Mouse (Mus musculus) spleen, adult 2 months (tissue): ENCODE results near the gene Stx1b.

Experiments
- CTCF ChIP-seq: fragments of 200-500 bp; IDR thresholded peaks from 2 replicates; pipeline ENCODE4 v1.5.1; 2011; ENCODE audit warnings: mild to moderate bottlenecking, inconsistent platforms; ENCODE audit not compliant: insufficient read depth, insufficient read length, insufficient replicate concordance; ENCODE audit errors: extremely low read depth
- POLR2A ChIP-seq: fragments of 200-500 bp; IDR thresholded peaks from 2 replicates; pipeline ENCODE4 v1.6.1; 2011; ENCODE audit warnings: low read depth, low read length, inconsistent platforms

GRCm38 (mm10) chr7:127850906-127851305 is 26.6 kb upstream of the Stx1b start:
- no peak for TF ChIP-seq CTCF
- TF ChIP-seq POLR2A: no peak
